Mouse (Mus musculus) layer of hippocampus, postnatal 10 days (tissue): ENCODE measurements at regions not wholly inside any gene's neighbourhood (a gene's known extent, or its start where the extent isn't known, plus 50 kb on each side); places are given as distances from the start of the nearest gene placed in this dataset.

Experiments
- DNase-seq, 2 experiments: peaks; one replicate each; pipeline ENCODE4 v3.0.0; 2021; ENCODE audit warnings: low spot score in 2 of 2

GRCm38 (mm10) chr15:97578046-97578445 is 127.6 kb downstream of the Rpap3 start:
- no peak for DNase-seq

- DNase-seq: no peak
Measured at GRCm38 (mm10) chr15:97577196-97577595, 128.4 kb downstream of the Rpap3 start.

DNA sequence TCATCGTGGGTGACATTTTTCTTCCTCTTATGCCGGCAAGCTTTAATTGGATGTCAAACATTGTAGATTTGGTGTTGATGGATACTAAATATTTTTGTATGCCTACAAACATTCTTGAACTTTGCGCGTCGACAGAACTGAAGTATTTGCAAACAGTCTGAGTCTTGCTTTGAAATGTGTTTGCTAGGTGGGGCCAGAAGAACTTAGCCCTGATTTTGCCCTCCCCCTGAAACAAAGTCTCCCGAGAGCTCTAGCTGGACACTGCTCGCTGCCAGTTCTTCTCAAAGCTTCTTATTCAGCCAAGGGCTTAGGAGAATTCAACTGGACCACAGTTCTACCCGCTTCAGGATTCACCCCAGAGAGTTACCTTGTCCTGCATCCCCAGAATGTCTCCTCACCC is 133.0 kb downstream of the Rpap3 start:
- no peak for DNase-seq

- no peak for DNase-seq
Measured at GRCm38 (mm10) chr15:97571885-97572284, 133.7 kb downstream of the Rpap3 start.

DNA sequence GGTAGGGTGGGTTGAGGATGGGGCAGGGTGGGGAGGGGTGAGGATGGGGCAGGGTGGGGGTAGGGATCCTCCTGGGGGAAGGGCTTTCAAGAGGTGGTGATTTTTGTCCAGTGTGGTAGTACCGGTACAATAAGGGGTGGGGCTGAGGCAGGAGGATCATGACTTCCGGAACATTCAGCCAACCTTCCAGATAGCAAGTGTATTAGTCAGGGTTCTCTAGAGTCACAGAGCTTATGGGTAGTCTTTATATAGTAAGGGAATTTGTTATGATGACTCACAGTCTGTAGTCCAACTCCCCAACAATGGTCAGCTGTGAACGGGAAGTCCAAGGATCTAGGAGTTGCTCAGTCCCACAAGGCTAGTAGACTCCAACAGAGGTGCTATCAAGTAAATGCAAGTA is 145.5 kb downstream of the Rpap3 start:
- DNase-seq: no peak

DNA sequence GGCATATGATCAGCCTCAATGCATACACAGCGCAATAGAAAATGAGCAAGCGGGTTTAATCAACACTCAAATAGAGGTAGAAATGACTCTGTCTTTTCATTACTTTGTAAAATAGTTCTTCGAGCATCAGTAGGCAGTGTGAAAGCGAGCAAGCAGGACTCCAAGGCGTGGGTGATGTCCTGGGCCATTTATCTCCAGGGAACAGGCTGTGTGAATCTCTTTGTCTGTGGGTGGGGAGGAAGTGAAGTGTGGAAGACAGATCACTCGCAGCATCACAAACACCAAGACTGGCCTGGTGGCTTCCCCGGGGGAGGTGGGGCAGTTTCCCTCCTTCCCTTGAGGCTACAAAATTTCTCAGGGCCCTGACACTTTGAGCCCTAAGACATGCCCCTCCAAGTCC is 146.9 kb downstream of the Rpap3 start:
- DNase-seq: no peak

DNA sequence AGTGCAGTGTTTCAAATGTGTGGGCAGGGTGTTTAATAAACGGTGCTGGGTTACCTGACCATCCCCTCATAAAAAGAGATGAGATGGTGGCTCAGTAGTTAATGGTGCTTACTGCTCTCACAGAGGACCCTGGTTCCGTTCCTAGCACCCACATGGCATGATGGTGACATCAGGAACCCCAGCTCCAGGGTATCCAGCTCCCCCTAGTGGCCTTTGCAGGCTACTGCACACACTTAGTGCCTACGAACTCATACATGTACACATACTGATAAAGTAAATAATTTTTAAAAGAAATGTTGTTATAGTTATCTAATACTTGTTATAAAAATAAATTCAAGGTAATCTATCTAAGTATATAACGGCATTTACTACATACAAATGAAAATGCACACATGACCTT is 157.3 kb downstream of the Rpap3 start:
- no peak for DNase-seq

GRCm38 (mm10) chr15:97545034-97545433 is 160.6 kb downstream of the Rpap3 start:
- DNase-seq: no peak

DNA sequence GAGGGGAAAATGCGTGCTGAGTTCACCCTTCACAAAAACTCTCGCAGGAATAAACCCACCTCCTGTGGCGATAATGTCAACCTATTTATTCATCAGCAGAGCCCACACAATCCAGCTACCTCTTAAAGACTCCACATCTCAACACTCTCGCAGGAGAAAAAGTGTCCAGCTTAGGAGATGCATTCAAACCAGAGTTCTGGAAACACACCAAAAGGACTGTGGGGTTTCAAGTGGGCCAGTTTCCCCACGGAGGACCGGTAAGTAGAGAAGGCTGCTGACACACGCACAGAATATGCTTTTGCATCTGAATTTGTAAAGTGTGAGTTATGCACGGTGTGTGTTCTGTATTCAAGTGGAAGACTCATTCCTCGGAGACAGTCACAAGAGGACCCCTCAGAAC is 164.0 kb downstream of the Rpap3 start:
- no peak for DNase-seq

DNA sequence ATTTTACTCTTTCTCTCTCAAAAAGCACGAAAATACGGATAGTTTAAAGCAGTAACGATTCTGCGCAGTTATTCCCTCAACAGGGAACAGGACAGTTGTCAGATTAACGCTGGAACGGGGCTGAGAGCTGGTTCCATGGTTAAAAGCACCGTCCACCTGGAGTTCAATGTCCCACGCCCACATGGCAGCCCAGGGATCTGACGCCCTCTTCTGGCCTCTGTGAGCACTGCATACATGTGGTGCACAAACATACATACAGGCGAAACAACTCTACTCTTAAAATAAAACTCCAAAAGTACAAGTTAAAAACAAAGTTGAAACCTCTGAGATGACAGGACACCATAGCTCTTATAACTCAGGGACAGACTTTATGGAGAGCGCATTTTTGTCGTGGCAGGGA is 169.5 kb downstream of the Rpap3 start:
- no peak for DNase-seq

GRCm38 (mm10) chr15:97534878-97535277 is 170.7 kb downstream of the Rpap3 start:
- peak; percentile 16 to 22 for DNase-seq

DNA sequence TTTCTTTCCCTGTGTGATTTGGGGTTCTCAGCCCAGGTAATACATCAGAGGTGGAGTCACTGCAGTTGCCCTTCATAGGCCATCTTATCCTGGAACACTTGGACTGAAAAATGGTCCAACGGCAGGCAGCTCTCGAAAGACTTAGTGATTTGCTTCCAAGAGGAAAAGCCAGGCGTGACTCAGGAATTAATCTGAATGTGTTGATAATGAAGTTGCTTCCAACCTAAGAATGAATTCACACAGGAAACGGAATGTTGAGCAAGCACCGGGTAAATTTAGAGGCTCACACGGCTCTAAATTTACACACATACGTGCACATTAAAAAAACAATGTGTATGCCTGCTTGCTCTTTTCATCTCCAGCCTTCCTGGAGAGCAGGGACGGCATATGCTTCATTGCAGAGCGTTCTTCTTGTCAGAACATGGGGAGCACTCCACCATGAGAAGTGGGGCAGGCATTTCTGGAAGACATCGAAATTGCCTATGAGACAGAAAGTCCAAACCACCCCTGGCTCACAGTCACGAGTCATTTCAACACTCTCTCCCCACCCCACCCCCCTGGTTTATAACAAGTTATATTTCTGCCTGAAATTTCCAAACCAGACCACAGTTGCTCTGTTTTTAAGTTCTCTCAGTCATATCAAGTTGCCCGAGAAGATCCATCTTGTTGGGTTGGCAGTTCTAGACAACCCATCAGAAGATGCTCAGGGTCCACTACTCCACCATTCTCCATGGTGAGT is 171.9 kb downstream of the Rpap3 start:
- no peak for DNase-seq

DNA sequence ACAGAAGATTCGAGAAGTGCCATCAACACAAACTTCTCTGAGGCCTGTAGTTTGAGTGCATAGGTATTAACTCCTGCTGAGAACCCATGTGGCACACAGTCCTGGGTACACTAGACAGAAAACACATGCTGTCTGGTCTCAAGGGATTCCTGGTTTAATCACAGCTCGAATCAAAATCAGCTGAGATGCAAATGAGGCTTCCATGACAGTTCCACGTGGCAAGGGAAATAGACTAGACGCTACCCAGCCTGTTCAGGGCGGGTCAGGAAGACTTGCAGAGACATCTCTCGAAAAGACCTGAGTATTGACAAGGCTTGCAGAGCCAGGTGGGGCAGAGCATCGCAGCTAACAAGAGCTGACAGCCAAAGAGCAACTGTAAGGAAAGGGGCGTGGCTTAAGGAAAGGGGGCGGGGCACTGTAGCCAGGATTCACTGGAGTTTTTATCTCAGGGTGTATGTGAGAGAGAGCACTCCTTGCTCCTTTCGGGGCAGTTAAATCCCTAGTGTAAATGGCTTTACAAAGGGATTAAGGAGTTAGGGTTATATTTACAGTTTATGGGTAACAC is 173.2 kb downstream of the Rpap3 start:
- DNase-seq: no peak

DNA sequence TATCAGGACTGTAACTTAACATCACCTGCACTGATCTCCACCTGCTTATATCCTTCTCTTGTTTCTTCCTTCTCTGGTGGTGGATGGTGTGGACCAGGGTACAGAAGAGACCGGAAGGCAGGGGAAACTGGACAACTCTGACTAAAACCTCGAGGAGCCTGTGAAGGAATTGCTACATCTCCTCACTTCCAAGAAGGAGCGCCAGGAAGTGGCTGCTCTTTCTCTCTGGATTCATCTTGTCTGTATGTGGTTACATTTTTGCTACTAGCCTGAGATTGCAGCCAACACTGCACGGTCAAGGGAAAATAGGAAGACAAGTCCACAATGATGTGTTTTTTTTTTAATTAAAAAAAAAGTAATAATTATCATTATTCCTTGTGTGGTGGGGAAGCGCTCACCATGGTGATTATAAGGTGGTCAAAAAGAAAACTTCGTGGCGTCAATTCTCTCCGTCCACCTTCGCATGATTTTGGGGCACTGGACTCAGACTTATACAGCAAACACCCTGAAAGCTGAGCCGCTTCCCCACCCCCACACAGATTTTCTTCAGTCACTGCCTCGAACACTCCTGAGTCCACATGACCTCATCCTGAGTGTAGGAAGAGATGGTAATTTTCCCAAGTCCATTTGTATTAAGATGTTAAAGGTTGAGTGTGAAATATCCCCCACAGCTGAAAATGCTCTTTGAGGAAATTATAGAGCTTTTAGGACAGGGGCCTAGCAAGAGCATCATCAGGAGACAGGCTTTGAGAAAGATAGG is 177.2 kb downstream of the Rpap3 start:
- no peak for DNase-seq

DNA sequence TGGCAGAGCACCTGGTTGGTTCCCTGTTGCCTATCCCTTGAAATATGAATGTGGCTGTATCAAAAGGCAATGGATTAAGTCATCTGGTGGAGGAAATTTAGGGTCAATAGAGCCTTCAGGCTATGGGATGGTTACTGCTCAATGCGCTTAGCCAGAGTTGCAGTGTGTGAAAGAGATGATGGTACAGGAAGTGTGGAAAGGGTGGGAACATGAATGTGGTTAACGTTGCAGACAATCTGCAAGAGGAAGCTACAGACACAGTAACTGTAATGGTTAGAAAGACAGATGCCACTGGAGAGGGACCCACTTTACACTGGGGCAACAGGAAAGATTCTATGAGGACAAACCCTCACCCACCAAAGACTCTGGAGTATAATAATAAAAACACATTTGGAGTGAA is 185.2 kb downstream of the Rpap3 start:
- DNase-seq: no peak

DNA sequence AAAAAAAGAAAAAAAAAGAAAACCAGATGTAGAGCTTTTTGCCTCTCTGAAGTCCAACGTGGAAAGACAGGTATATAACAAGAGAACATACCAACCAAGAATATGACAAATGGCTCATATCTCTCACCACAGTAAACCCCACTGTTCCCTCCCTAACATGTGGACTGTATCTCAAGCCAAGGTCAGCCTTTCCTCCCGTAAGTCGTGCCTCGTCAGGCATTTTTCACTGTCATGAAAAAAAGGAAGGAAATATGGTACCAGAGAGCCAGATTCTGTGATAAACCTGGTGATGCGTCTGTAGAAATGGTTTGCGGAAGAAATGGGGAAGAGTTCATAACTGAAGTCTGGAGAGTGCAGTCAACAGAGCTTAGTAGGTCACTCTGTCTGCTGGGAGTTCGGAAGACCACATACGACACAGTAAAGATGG is 185.7 kb downstream of the Rpap3 start:
- no peak for DNase-seq

DNA sequence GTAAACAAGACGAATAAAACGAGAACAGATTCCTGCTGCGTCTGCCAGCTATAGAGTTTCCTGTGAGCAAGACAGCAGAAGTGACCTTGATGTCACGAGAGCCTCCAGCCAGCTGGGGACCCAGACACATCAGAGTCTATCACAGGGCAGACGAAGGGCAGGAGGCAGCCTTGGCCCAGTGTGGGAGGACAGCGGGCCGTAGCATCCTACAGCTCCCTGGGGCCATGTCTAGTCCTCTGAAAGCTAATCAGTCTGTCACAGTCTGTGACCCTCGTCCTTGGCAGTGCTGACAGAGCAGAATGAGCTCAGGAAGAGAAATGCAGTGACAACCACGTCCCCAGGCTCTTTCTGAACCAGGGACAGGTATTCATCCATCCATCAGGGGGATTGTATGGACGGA is 187.7 kb downstream of the Rpap3 start:
- no peak for DNase-seq

DNA sequence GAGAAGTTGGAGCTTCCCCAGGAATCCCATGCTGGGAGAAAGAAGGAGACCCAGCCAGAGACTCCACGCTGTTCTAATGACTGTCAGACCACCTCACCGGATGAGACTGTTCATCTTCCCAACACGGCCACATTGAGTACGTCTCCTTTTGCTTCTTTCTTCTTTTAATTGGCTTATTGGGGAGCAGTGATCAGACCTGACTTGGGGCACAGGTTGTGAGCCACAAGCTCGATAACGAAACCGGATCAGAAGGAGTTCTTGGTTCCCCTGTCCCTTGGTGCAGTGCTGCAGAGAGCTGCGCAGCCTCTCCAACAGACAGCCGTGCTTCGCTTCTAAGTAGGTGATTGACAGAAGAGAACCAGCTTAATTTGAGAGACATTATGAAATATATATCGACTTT is 188.4 kb downstream of the Rpap3 start:
- no peak for DNase-seq

GRCm38 (mm10) chr15:97515773-97516172 is 189.9 kb downstream of the Rpap3 start:
- no peak for DNase-seq

GRCm38 (mm10) chr15:97507656-97508306 is 197.8 kb downstream of the Rpap3 start:
- DNase-seq: peak; percentile 34 to 71

- DNase-seq: no peak
Measured at GRCm38 (mm10) chr15:97507176-97507575, 198.4 kb downstream of the Rpap3 start.

- peak; percentile 24 to 29 for DNase-seq
Measured at GRCm38 (mm10) chr15:97505715-97506114, 199.9 kb downstream of the Rpap3 start.
